In the genomic region with DNA sequence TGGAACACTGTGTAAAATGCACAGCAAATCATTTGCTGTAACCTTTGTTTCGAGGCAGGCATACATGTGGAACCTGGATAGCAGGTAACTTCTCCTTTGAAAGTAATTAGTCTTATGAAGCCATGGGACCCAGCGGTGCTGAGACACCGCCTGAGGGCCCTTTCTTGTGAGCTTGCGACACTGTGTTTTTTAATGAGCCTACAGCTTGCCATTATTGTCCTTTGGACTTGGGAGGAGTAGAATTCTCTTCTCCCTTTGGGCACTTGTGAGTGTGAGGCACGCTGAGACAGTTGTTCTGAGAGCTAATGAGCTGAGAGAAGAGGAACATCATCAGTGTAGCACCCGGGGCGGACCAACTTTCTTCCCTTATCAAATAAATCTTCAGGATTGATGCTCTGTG, we compare ENCODE assay signal across 18 mouse cellular contexts.
A peak's percentile ranks its signal among the peaks of the same experiment; 100 is the strongest.
DNase-seq lines count a peak whose midpoint lies in the region; ATAC-seq and TF ChIP-seq lines count a peak whose summit lies in the region.
"Had no signal": no experiment of that assay in that cellular context is flagged by ENCODE, and none has a peak within 500 bp of the region (broad histone marks: within the 10 kb centered on the region; RNA-seq: fewer than 3 reads in every experiment).

No protein-coding gene starts in this region.

- H3K9ac ChIP-seq in heart, adult 2 months (ENCODE audit: low read depth, low read length): no peak overlapping the region
- H3K9ac ChIP-seq in hindbrain, embryonic 12.5 days: no peak overlapping the region
- H3K9ac ChIP-seq in neural tube, embryonic 11.5 days (ENCODE audit: low read length): no peak overlapping the region
- H3K9ac ChIP-seq: embryonic facial prominence, embryonic 15.5 days; liver, embryonic 14.5 days; lung, embryonic 15.5 days had no signal

- H3K79me2 ChIP-seq in heart, adult 2 months (replicated peaks; ENCODE audit: control insufficient read depth, insufficient read depth, low read length): no peaks in the 10 kb centered on the region

- no peak for DNase-seq in heart, adult 2 months
- no peak for DNase-seq in heart, postnatal 25 days (ENCODE audit: low spot score)
- no peak for DNase-seq in hindbrain, embryonic 10.5 days (ENCODE audit: low spot score)
- DNase-seq in neural tube, embryonic 11.5 days (ENCODE audit: low spot score): peak; percentile 54
- no peak for DNase-seq in neural tube, embryonic 10.5 days (ENCODE audit: extremely low spot score, low spot score)
- peak; percentile 44 for DNase-seq in retina, postnatal 1 day
- no peak for DNase-seq in urinary bladder, postnatal 14 days (ENCODE audit: low spot score)
- DNase-seq: B cell, adult 2 months; kidney, adult 18-20 months; layer of hippocampus, postnatal 36 days; lung, postnatal 4 days; spleen, adult 18-20 months; thymus, postnatal 25 days had no signal

- 95% methylated on average over 7 of the region's 7 CpGs for WGBS in heart, adult 2 months
- WGBS in hindbrain, embryonic 10.5 days: 69% methylated on average over 7 of the region's 7 CpGs
- 54% methylated on average over 7 of the region's 7 CpGs for WGBS in hindbrain, embryonic 12.5 days
- WGBS in neural tube, embryonic 11.5 days: 48% methylated on average over 7 of the region's 7 CpGs

- no peaks in the 10 kb centered on the region for H3K27me3 ChIP-seq in heart, adult 2 months (ENCODE audit: control insufficient read depth, insufficient read depth, low read length)
- H3K27me3 ChIP-seq in hindbrain, embryonic 10.5 days (ENCODE audit: insufficient read depth, poor library complexity, severe bottlenecking): no peaks in the 10 kb centered on the region
- no peaks in the 10 kb centered on the region for H3K27me3 ChIP-seq in hindbrain, embryonic 12.5 days
- no peaks in the 10 kb centered on the region for H3K27me3 ChIP-seq in neural tube, embryonic 11.5 days (ENCODE audit: control insufficient read depth, insufficient read depth, low read length)
- H3K27me3 ChIP-seq: embryonic facial prominence, embryonic 15.5 days; lung, embryonic 15.5 days had no signal

- H3K4me2 ChIP-seq in hindbrain, embryonic 12.5 days (replicated peaks): no peak overlapping the region
- no peak overlapping the region for H3K4me2 ChIP-seq in neural tube, embryonic 11.5 days (ENCODE audit: low read depth)
- H3K4me2 ChIP-seq: embryonic facial prominence, embryonic 15.5 days; lung, embryonic 15.5 days had no signal

- no peaks in the 10 kb centered on the region for H3K9me3 ChIP-seq in hindbrain, embryonic 10.5 days
- no peaks in the 10 kb centered on the region for H3K9me3 ChIP-seq in hindbrain, embryonic 12.5 days (replicated peaks)
- no peaks in the 10 kb centered on the region for H3K9me3 ChIP-seq in neural tube, embryonic 11.5 days (ENCODE audit: control insufficient read depth, low read length)
- H3K9me3 ChIP-seq: embryonic facial prominence, embryonic 15.5 days; lung, embryonic 15.5 days had no signal

- H3K36me3 ChIP-seq in heart, adult 2 months (ENCODE audit: control insufficient read depth, insufficient read depth, low read length): no peaks in the 10 kb centered on the region
- no peaks in the 10 kb centered on the region for H3K36me3 ChIP-seq in hindbrain, embryonic 10.5 days
- no peaks in the 10 kb centered on the region for H3K36me3 ChIP-seq in hindbrain, embryonic 12.5 days
- no peaks in the 10 kb centered on the region for H3K36me3 ChIP-seq in neural tube, embryonic 11.5 days (ENCODE audit: control insufficient read depth, insufficient read depth, low read length)
- H3K36me3 ChIP-seq: embryonic facial prominence, embryonic 15.5 days; lung, embryonic 15.5 days had no signal

- no peak for TF ChIP-seq CTCF in heart, adult 2 months (IDR thresholded peaks at IDR 0.05)

- ATAC-seq in hindbrain, embryonic 12.5 days (ENCODE audit: low FRiP score): no peak
- ATAC-seq in neural tube, embryonic 11.5 days (ENCODE audit: insufficient read depth, low FRiP score, low TSS enrichment): no peak; the same call in 1 of the 2 replicates

- intact Hi-C loops in heart, adult 2 months (cut with DNase I): no loop called here
- intact Hi-C loops in heart, postnatal 25 days (cut with DNase I): no loop called here

- TF ChIP-seq EP300 in heart, adult 2 months (IDR thresholded peaks at IDR 0.05; ENCODE audit: insufficient read depth, low read depth, low read length): no peak

- TF ChIP-seq POLR2A in heart, adult 2 months (IDR thresholded peaks at IDR 0.05; ENCODE audit: insufficient read depth, low read depth, low read length): no peak

- no peak overlapping the region for H3K4me3 ChIP-seq in heart, adult 2 months
- H3K4me3 ChIP-seq in hindbrain, embryonic 10.5 days: no peak overlapping the region
- no peak overlapping the region for H3K4me3 ChIP-seq in hindbrain, embryonic 12.5 days
- no peak overlapping the region for H3K4me3 ChIP-seq in neural tube, embryonic 11.5 days (ENCODE audit: low read depth, low read length)
- H3K4me3 ChIP-seq: embryonic facial prominence, embryonic 15.5 days; lung, embryonic 15.5 days had no signal

- peak overlapping the region; percentile 89 for H3K27ac ChIP-seq in heart, adult 2 months
- H3K27ac ChIP-seq in hindbrain, embryonic 10.5 days: peak overlapping the region; percentile 66
- H3K27ac ChIP-seq in hindbrain, embryonic 12.5 days: no peak overlapping the region; the same call in 1 of the 2 replicates
- peak overlapping the region; percentile 42; the same call in 1 of the 2 replicates for H3K27ac ChIP-seq in neural tube, embryonic 11.5 days (ENCODE audit: low read depth, low read length)
- H3K27ac ChIP-seq: embryonic facial prominence, embryonic 15.5 days; kidney, postnatal 0 days; liver, embryonic 14.5 days; lung, embryonic 15.5 days had no signal

- H3K4me1 ChIP-seq in heart, adult 2 months (ENCODE audit: control insufficient read depth, insufficient read depth, low read length): peaks cover 10% of the 10 kb centered on the region
- peaks cover 46% of the 10 kb centered on the region for H3K4me1 ChIP-seq in hindbrain, embryonic 10.5 days (replicated peaks)
- H3K4me1 ChIP-seq in hindbrain, embryonic 12.5 days: peaks cover 29% of the 10 kb centered on the region
- peaks cover 13% of the 10 kb centered on the region; the same call in 1 of the 2 replicates for H3K4me1 ChIP-seq in neural tube, embryonic 11.5 days (ENCODE audit: control insufficient read depth, insufficient read depth, low read length)

Comparison
In these comparisons a context has a peak if more than half of its experiments do, and no peak if none do; other contexts are left out.
1. DNase-seq: peak in neural tube, embryonic 11.5 days (single experiment) and retina, postnatal 1 day (single experiment); none in heart, adult 2 months (0 of 2), heart, postnatal 25 days (single experiment), hindbrain, embryonic 10.5 days (single experiment), neural tube, embryonic 10.5 days (single experiment) and urinary bladder, postnatal 14 days (single experiment).